17 mouse cellular contexts compared by ENCODE assay signal in genomic region chr4:106050297-106050696, GRCm38 (mm10).
A peak's percentile ranks its signal among the peaks of the same experiment; 100 is the strongest.
DNase-seq lines count a peak whose midpoint lies in the region; ATAC-seq and TF ChIP-seq lines count a peak whose summit lies in the region.
"Had no signal": no experiment of that assay in that cellular context is flagged by ENCODE, and none has a peak within 500 bp of the region (broad histone marks: within the 10 kb centered on the region; RNA-seq: fewer than 3 reads in every experiment).

No protein-coding gene starts in this region.

- no peak overlapping the region for H3K4me2 ChIP-seq in kidney, embryonic 15.5 days
- no peak overlapping the region for H3K4me2 ChIP-seq in limb, embryonic 14.5 days (replicated peaks; ENCODE audit: low read depth, low read length, severe bottlenecking)
- H3K4me2 ChIP-seq: forebrain, embryonic 15.5 days; hindbrain, embryonic 15.5 days; liver, embryonic 15.5 days had no signal

- no peak overlapping the region for H3K4me3 ChIP-seq in kidney, embryonic 15.5 days (replicated peaks)
- H3K4me3 ChIP-seq in limb, embryonic 14.5 days (replicated peaks; ENCODE audit: low read length) = no peak overlapping the region
- no peak overlapping the region for H3K4me3 ChIP-seq in hindbrain, embryonic 10.5 days
- H3K4me3 ChIP-seq: forebrain, embryonic 15.5 days; gastrocnemius, adult 2 months; heart, adult 2 months; hindbrain, embryonic 15.5 days; liver, embryonic 15.5 days had no signal

- TF ChIP-seq POLR2A in brain, embryonic 14.5 days (IDR thresholded peaks at IDR 0.05; ENCODE audit: borderline replicate concordance, extremely low read depth, insufficient read depth, insufficient read length, poor library complexity, severe bottlenecking) = no peak
- no peak for TF ChIP-seq POLR2A in limb, embryonic 14.5 days (IDR thresholded peaks at IDR 0.05; ENCODE audit: borderline replicate concordance, extremely low read depth, insufficient read depth, insufficient read length)

- no peaks in the 10 kb centered on the region for H3K27me3 ChIP-seq in kidney, embryonic 15.5 days
- no peaks in the 10 kb centered on the region for H3K27me3 ChIP-seq in limb, embryonic 14.5 days (ENCODE audit: control insufficient read depth, insufficient read depth, low read length)
- H3K27me3 ChIP-seq in hindbrain, embryonic 10.5 days (ENCODE audit: insufficient read depth, poor library complexity, severe bottlenecking) = peaks cover 5% of the 10 kb centered on the region; the same call in 1 of the 2 replicates
- H3K27me3 ChIP-seq: forebrain, embryonic 15.5 days; hindbrain, embryonic 15.5 days; liver, embryonic 15.5 days had no signal

- H3K36me3 ChIP-seq in kidney, embryonic 15.5 days = no peaks in the 10 kb centered on the region
- H3K36me3 ChIP-seq in limb, embryonic 14.5 days (ENCODE audit: control insufficient read depth, insufficient read depth, low read length) = no peaks in the 10 kb centered on the region
- H3K36me3 ChIP-seq in hindbrain, embryonic 10.5 days = no peaks in the 10 kb centered on the region
- H3K36me3 ChIP-seq: forebrain, embryonic 15.5 days; G1E; hindbrain, embryonic 15.5 days; liver, embryonic 15.5 days had no signal

- 48% methylated on average over 3 of the region's 3 CpGs for WGBS in kidney, embryonic 15.5 days
- 31% methylated on average over 3 of the region's 3 CpGs for WGBS in limb, embryonic 14.5 days
- WGBS in hindbrain, embryonic 10.5 days = 92% methylated on average over 3 of the region's 3 CpGs

- DNase-seq in kidney, postnatal 4 days = no peak
- peak; percentile 72 for DNase-seq in adrenal gland, adult 2 months
- DNase-seq in brain, embryonic 14.5 days (ENCODE audit: low read depth) = peak; percentile 49
- peak; percentile 22 for DNase-seq in limb, embryonic 14.5 days (ENCODE audit: low spot score)
- DNase-seq in left cerebral cortex, postnatal 4 days = no peak
- no peak for DNase-seq in hindbrain, embryonic 10.5 days (ENCODE audit: low spot score)
- DNase-seq: cerebellum, adult 9-10 months; gastrocnemius, adult 2 months; heart, adult 2 months; kidney, adult 8-10 months; lung, postnatal 14 days; right cerebral cortex, adult 18-20 months had no signal

- H3K9ac ChIP-seq in kidney, embryonic 15.5 days = no peak overlapping the region
- H3K9ac ChIP-seq in limb, embryonic 14.5 days (ENCODE audit: low read depth, low read length, severe bottlenecking) = no peak overlapping the region
- H3K9ac ChIP-seq: forebrain, embryonic 15.5 days; hindbrain, embryonic 15.5 days; liver, embryonic 15.5 days had no signal

- no peaks in the 10 kb centered on the region for H3K9me3 ChIP-seq in kidney, embryonic 15.5 days (replicated peaks)
- no peaks in the 10 kb centered on the region for H3K9me3 ChIP-seq in limb, embryonic 14.5 days (ENCODE audit: control insufficient read depth, low read length)
- H3K9me3 ChIP-seq in hindbrain, embryonic 10.5 days = no peaks in the 10 kb centered on the region
- H3K9me3 ChIP-seq: forebrain, embryonic 15.5 days; hindbrain, embryonic 15.5 days; liver, embryonic 15.5 days had no signal

- intact Hi-C loops in left cerebral cortex, postnatal 4 days (cut with DNase I) = no loop called here

- TF ChIP-seq CTCF in brain, embryonic 14.5 days (IDR thresholded peaks at IDR 0.05; ENCODE audit: borderline replicate concordance, extremely low read depth, insufficient read depth, insufficient read length) = no peak

- no peak overlapping the region for H3K27ac ChIP-seq in kidney, embryonic 15.5 days
- H3K27ac ChIP-seq in limb, embryonic 14.5 days (replicated peaks; ENCODE audit: low read depth, low read length) = no peak overlapping the region
- no peak overlapping the region for H3K27ac ChIP-seq in hindbrain, embryonic 10.5 days
- H3K27ac ChIP-seq: forebrain, embryonic 15.5 days; gastrocnemius, adult 2 months; heart, adult 2 months; hindbrain, embryonic 15.5 days; liver, embryonic 15.5 days had no signal

- H3K4me1 ChIP-seq in kidney, embryonic 15.5 days = 0 out of 2 replicates have a peak, but pooled peaks cover 5% of the 10 kb centered on the region
- peaks cover 11% of the 10 kb centered on the region; the same call in 1 of the 2 replicates for H3K4me1 ChIP-seq in limb, embryonic 14.5 days (ENCODE audit: control insufficient read depth, insufficient read depth, low read length)
- H3K4me1 ChIP-seq in hindbrain, embryonic 10.5 days (replicated peaks) = peaks cover 3% of the 10 kb centered on the region
- H3K4me1 ChIP-seq: hindbrain, embryonic 15.5 days; liver, embryonic 15.5 days had no signal

- peak; percentile 66 for ATAC-seq in kidney, embryonic 15.5 days (replicated peaks; ENCODE audit: low FRiP score)
- no peak for ATAC-seq in limb, embryonic 14.5 days (ENCODE audit: low FRiP score, low read depth)
- ATAC-seq: forebrain, embryonic 15.5 days had no signal

Comparison
In these comparisons a context has a peak if more than half of its experiments do, and no peak if none do; other contexts are left out.
1. DNase-seq: peak in adrenal gland, adult 2 months (single experiment), brain, embryonic 14.5 days (single experiment) and limb, embryonic 14.5 days (single experiment); none in kidney, postnatal 4 days (0 of 2), left cerebral cortex, postnatal 4 days (single experiment) and hindbrain, embryonic 10.5 days (single experiment).